Mouse (Mus musculus) heart, postnatal 4 days (tissue): ENCODE measurements around the gene March5. TPM values are rescaled to one million over a fixed set of nuclear protein-coding genes. Genes with fewer than 3 reads are reported as not detected.
"Not testable (repeated sequence)": the region's sequence is repeated elsewhere in the genome, so short reads cannot be mapped to it uniquely, and the experiment has no call there.

Experiments used
- DNase-seq: peaks from one replicate; pipeline ENCODE4 v3.0.0; 2021
- total RNA-seq, 2 experiments: library from RNA; stranded (reverse); gene quantifications; 2 replicates each; pipeline ENCODE4 v1.2.3; 2021

March5 gene
- total RNA-seq: 10 to 100 TPM; 78.4 to 79.7 TPM

- peak; percentile 90 for DNase-seq
These were observed at the start of gene March5 for GRCm38 (mm10) chr19:37207303-37208175. Gene March5, plus strand, starts transcription at chr19:37207543.

- no peak for DNase-seq
These were observed 35.2 kb upstream of the March5 start for GRCm38 (mm10) chr19:37172096-37172495.

GRCm38 (mm10) chr19:37172566-37173130 lies 34.7 kb upstream of the March5 start:
- DNase-seq: peak; percentile 13

- no peak for DNase-seq
These were observed 33.8 kb upstream of the March5 start for GRCm38 (mm10) chr19:37173331-37174115.

- peak; percentile 62 for DNase-seq
These were observed 33.1 kb upstream of the March5 start for GRCm38 (mm10) chr19:37174116-37174715.

GRCm38 (mm10) chr19:37174716-37175435 lies 32.5 kb upstream of the March5 start:
- DNase-seq: peak; percentile 51

- DNase-seq: no peak
These were observed 31.9 kb upstream of the March5 start for GRCm38 (mm10) chr19:37175436-37175805.

- DNase-seq: no peak
These were observed 31.4 kb upstream of the March5 start for GRCm38 (mm10) chr19:37175919-37176318.

- peak; percentile 19 for DNase-seq
These were observed 30.4 kb upstream of the March5 start for GRCm38 (mm10) chr19:37176879-37177462.

GRCm38 (mm10) chr19:37177819-37178708 lies 29.3 kb upstream of the March5 start:
- DNase-seq: peak; percentile 67

- DNase-seq: no peak
These were observed 18.9 kb upstream of the March5 start for GRCm38 (mm10) chr19:37188366-37188948.

- no peak for DNase-seq
These were observed 14.8 kb upstream of the March5 start for GRCm38 (mm10) chr19:37192475-37193058.

- DNase-seq: no peak
These were observed 9.0 kb upstream of the March5 start for GRCm38 (mm10) chr19:37198165-37198880.

GRCm38 (mm10) chr19:37199889-37200288 lies 7.5 kb upstream of the March5 start:
- DNase-seq: no peak

GRCm38 (mm10) chr19:37203371-37203770 lies 4.0 kb upstream of the March5 start:
- DNase-seq: no peak

GRCm38 (mm10) chr19:37205155-37205554 lies 2.2 kb upstream of the March5 start:
- DNase-seq: not testable (repeated sequence)

GRCm38 (mm10) chr19:37206641-37207302 lies 571 bp upstream of the March5 start:
- DNase-seq: peak; percentile 52

GRCm38 (mm10) chr19:37208176-37208755 lies 923 bp downstream of the March5 start, which contains the start of gene Cpeb3:
Gene Cpeb3, minus strand, starts transcription at chr19:37208601.
- peak; percentile 45 for DNase-seq
